In the genomic region with DNA sequence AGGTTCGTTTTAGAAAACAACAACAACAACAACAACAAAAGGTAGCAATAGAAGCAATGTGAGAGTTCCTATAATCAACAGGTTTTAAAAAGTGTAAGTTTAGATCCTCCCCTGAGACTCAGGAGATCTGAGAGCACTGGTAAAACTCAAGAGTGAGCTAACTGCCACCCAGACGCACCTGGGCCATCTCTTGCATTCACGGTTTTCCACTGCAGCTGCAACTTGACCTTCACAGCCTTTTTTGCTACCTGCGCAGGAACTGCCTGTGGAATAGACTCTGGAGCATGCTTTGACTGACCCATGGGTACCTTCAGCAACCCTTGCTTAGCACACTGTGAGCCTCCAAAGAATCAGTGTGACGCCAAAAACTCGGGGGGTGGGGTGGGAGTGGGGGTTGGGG, we compare ENCODE assay signal across 23 mouse cellular contexts.
"Had no signal": no experiment of that assay in that cellular context is flagged by ENCODE, and none has a peak within 500 bp of the region (broad histone marks: within the 10 kb centered on the region; RNA-seq: fewer than 3 reads in every experiment).

No protein-coding gene starts in this region.

- H3K9ac ChIP-seq: intestine, embryonic 15.5 days; kidney, embryonic 15.5 days; limb, embryonic 12.5 days; limb, embryonic 15.5 days; liver, embryonic 14.5 days; liver, postnatal 0 days; lung, embryonic 15.5 days; midbrain, embryonic 13.5 days; neural tube, embryonic 12.5 days; stomach, embryonic 15.5 days had no signal

- H3K4me1 ChIP-seq: intestine, embryonic 15.5 days had no signal

- H3K4me2 ChIP-seq: intestine, embryonic 15.5 days; kidney, embryonic 15.5 days; limb, embryonic 12.5 days; limb, embryonic 15.5 days; liver, embryonic 11.5 days; lung, embryonic 15.5 days; midbrain, embryonic 13.5 days; neural tube, embryonic 12.5 days; stomach, embryonic 15.5 days had no signal

- H3K27me3 ChIP-seq: neural tube, embryonic 12.5 days; stomach, embryonic 15.5 days had no signal

- ATAC-seq: intestine, embryonic 15.5 days; liver, postnatal 0 days; midbrain, embryonic 13.5 days had no signal

- H3K36me3 ChIP-seq: intestine, embryonic 15.5 days; kidney, embryonic 15.5 days; limb, embryonic 12.5 days; limb, embryonic 15.5 days; lung, embryonic 15.5 days; midbrain, embryonic 10.5 days; midbrain, embryonic 13.5 days; neural tube, embryonic 12.5 days; stomach, embryonic 15.5 days had no signal

- H3K4me3 ChIP-seq: intestine, embryonic 15.5 days; kidney, embryonic 15.5 days; limb, embryonic 12.5 days; limb, embryonic 15.5 days; lung, embryonic 15.5 days; megakaryocyte, embryonic 14.5 days; midbrain, embryonic 10.5 days; midbrain, embryonic 13.5 days; neural tube, embryonic 12.5 days; stomach, embryonic 15.5 days had no signal

- H3K27ac ChIP-seq: intestine, embryonic 15.5 days; kidney, embryonic 15.5 days; limb, embryonic 12.5 days; limb, embryonic 15.5 days; liver, embryonic 14.5 days; lung, embryonic 15.5 days; midbrain, embryonic 10.5 days; midbrain, embryonic 13.5 days; neural tube, embryonic 12.5 days; stomach, embryonic 15.5 days had no signal

- H3K9me3 ChIP-seq: intestine, embryonic 15.5 days; kidney, embryonic 15.5 days; limb, embryonic 12.5 days; limb, embryonic 15.5 days; lung, embryonic 15.5 days; midbrain, embryonic 10.5 days; midbrain, embryonic 13.5 days; neural tube, embryonic 12.5 days; stomach, embryonic 15.5 days had no signal

- DNase-seq: kidney, adult 11 months; kidney, adult 8-10 months; kidney, postnatal 10 days; kidney, postnatal 36 days; left cerebral cortex, postnatal 4 days; liver, postnatal 0 days; lung, postnatal 10 days; lung, postnatal 36 days; retina, postnatal 1 day; right cerebral cortex, postnatal 25 days; spleen, adult 18-20 months had no signal
